Mouse (Mus musculus): Measurements from ENCODE around the gene Pla2g2f.

- TF ChIP-seq CTCF (conservative IDR thresholded peaks at IDR 0.05; ENCODE audit: low read length) (no peak; the same call in 1 of the 2 replicates), NANOG (IDR thresholded peaks at IDR 0.05; ENCODE audit: borderline replicate concordance, low read length) (no peak)
Observed at GRCm38 (mm10) chr4:138793276-138793675, 35.9 kb upstream of the Pla2g2f start.

All from E14TG2a.4 (cell line).